Mouse (Mus musculus): ENCODE data around the gene Gm45799. TPM values are rescaled to one million over a fixed set of nuclear protein-coding genes. Genes with fewer than 3 reads are reported as not detected.

The Gm45799 gene
- polyA plus RNA-seq (2016; fragmentation: Nextera tagmentation; extraction: Ambion mirVana): 33.0 and 37.9 TPM in 2 replicates

GRCm38 (mm10) chr7:105640233-105640893 is at the start of gene Gm45799, which contains the start of gene Arfip2:
Gene Gm45799, plus strand, starts transcription at chr7:105640552.
Gene Arfip2, minus strand, starts transcription at chr7:105640416.
- WGBS: under 1% methylated on average over 45 of the region's 45 CpGs
- Histone ChIP-seq H3K4me3 (peak within 1 kb of the TSS; percentile 74), H3K4me1 (peaks cover 28% of the 10 kb centered on the region), H3K27ac (peak within 1 kb of the TSS; percentile 87), H3K9me3 (no peaks in the 10 kb centered on the region), H3K27me3 (ENCODE audit: insufficient read depth, poor library complexity, severe bottlenecking) (no peaks in the 10 kb centered on the region; the same call in 1 of the 2 replicates), H3K36me3 (peaks cover 45% of the 10 kb centered on the region)
- peak; percentile 99 for DNase-seq (ENCODE audit: low spot score)

- 40% methylated on average over 9 of the region's 9 CpGs for whole genome bisulfite sequencing
- Histone ChIP-seq H3K27me3 (ENCODE audit: insufficient read depth, poor library complexity, severe bottlenecking) (no peaks in the 10 kb centered on the region), H3K36me3 (no peaks in the 10 kb centered on the region), H3K4me1 (no peaks in the 10 kb centered on the region), H3K9me3 (peaks cover 3% of the 10 kb centered on the region; the same call in 1 of the 2 replicates), H3K27ac (peak overlapping the region; percentile 59; the same call in 1 of the 2 replicates), H3K4me3 (no peak overlapping the region)
- peak; percentile 88 for DNase-seq (ENCODE audit: low spot score)
Observed at GRCm38 (mm10) chr7:105602860-105603623, 37.3 kb upstream of the Gm45799 start.

- H3K36me3 ChIP-seq: peaks cover 37% of the 10 kb centered on the region
- no peak overlapping the region for H3K4me3 ChIP-seq
- DNase-seq (ENCODE audit: low spot score): no peak
- WGBS: 82% methylated on average over 3 of the region's 3 CpGs
- no peaks in the 10 kb centered on the region for H3K4me1 ChIP-seq
- peaks cover 3% of the 10 kb centered on the region; the same call in 1 of the 2 replicates for H3K9me3 ChIP-seq
- H3K27ac ChIP-seq: no peak overlapping the region
- no peaks in the 10 kb centered on the region for H3K27me3 ChIP-seq (ENCODE audit: insufficient read depth, poor library complexity, severe bottlenecking)
Observed at GRCm38 (mm10) chr7:105608467-105608866, 31.9 kb upstream of the Gm45799 start.

GRCm38 (mm10) chr7:105611767-105612166 is 28.6 kb upstream of the Gm45799 start:
- H3K36me3 ChIP-seq: peaks cover 68% of the 10 kb centered on the region

GRCm38 (mm10) chr7:105614400-105614799 is 26.0 kb upstream of the Gm45799 start:
- 90% methylated on average over 1 of the region's 1 CpGs for WGBS
- Histone ChIP-seq H3K4me1 (peaks cover 30% of the 10 kb centered on the region), H3K4me3 (no peak overlapping the region), H3K36me3 (peaks cover 95% of the 10 kb centered on the region), H3K27me3 (ENCODE audit: insufficient read depth, poor library complexity, severe bottlenecking) (no peaks in the 10 kb centered on the region), H3K9me3 (no peaks in the 10 kb centered on the region), H3K27ac (no peak overlapping the region)
- no peak for DNase-seq (ENCODE audit: low spot score)

More at GRCm38 (mm10) chr7:105611767-105612166, 28.6 kb upstream of the Gm45799 start:
- no peak for DNase-seq (ENCODE audit: low spot score)
- Histone ChIP-seq H3K9me3 (no peaks in the 10 kb centered on the region), H3K27me3 (ENCODE audit: insufficient read depth, poor library complexity, severe bottlenecking) (no peaks in the 10 kb centered on the region), H3K4me1 (peaks cover 9% of the 10 kb centered on the region; the same call in 1 of the 2 replicates), H3K27ac (no peak overlapping the region), H3K4me3 (no peak overlapping the region)
- WGBS: 79% methylated on average over 1 of the region's 1 CpGs

GRCm38 (mm10) chr7:105615720-105616119 is 24.6 kb upstream of the Gm45799 start:
- Histone ChIP-seq H3K4me1 (peaks cover 30% of the 10 kb centered on the region), H3K36me3 (peaks cover 98% of the 10 kb centered on the region), H3K9me3 (no peaks in the 10 kb centered on the region), H3K27me3 (ENCODE audit: insufficient read depth, poor library complexity, severe bottlenecking) (no peaks in the 10 kb centered on the region), H3K27ac (no peak overlapping the region), H3K4me3 (no peak overlapping the region)
- WGBS: 31% methylated on average over 1 of the region's 1 CpGs
- no peak for DNase-seq (ENCODE audit: low spot score)

GRCm38 (mm10) chr7:105616561-105616960 is 23.8 kb upstream of the Gm45799 start:
- no peak overlapping the region for H3K27ac ChIP-seq
- H3K36me3 ChIP-seq: peaks cover 96% of the 10 kb centered on the region

GRCm38 (mm10) chr7:105617810-105618209 is 22.5 kb upstream of the Gm45799 start:
- Histone ChIP-seq H3K4me1 (peaks cover 30% of the 10 kb centered on the region), H3K27me3 (ENCODE audit: insufficient read depth, poor library complexity, severe bottlenecking) (no peaks in the 10 kb centered on the region), H3K9me3 (no peaks in the 10 kb centered on the region), H3K27ac (no peak overlapping the region), H3K36me3 (peaks cover 93% of the 10 kb centered on the region), H3K4me3 (no peak overlapping the region)
- DNase-seq (ENCODE audit: low spot score): no peak
- WGBS: 96% methylated on average over 22 of the region's 22 CpGs

More at GRCm38 (mm10) chr7:105616561-105616960, 23.8 kb upstream of the Gm45799 start:
- Histone ChIP-seq H3K9me3 (no peaks in the 10 kb centered on the region), H3K27me3 (ENCODE audit: insufficient read depth, poor library complexity, severe bottlenecking) (no peaks in the 10 kb centered on the region), H3K4me1 (peaks cover 30% of the 10 kb centered on the region), H3K4me3 (no peak overlapping the region)
- WGBS: 72% methylated on average over 6 of the region's 6 CpGs
- no peak for DNase-seq (ENCODE audit: low spot score)

GRCm38 (mm10) chr7:105619701-105620100 is 20.7 kb upstream of the Gm45799 start:
- peaks cover 30% of the 10 kb centered on the region for H3K4me1 ChIP-seq
- no peaks in the 10 kb centered on the region for H3K27me3 ChIP-seq (ENCODE audit: insufficient read depth, poor library complexity, severe bottlenecking)
- no peaks in the 10 kb centered on the region for H3K9me3 ChIP-seq
- H3K36me3 ChIP-seq: peaks cover 93% of the 10 kb centered on the region
- no peak overlapping the region for H3K27ac ChIP-seq
- 82% methylated on average over 3 of the region's 3 CpGs for WGBS
- DNase-seq (ENCODE audit: low spot score): no peak
- H3K4me3 ChIP-seq: no peak overlapping the region

GRCm38 (mm10) chr7:105621053-105621452 is 19.3 kb upstream of the Gm45799 start:
- 67% methylated on average over 4 of the region's 4 CpGs for WGBS
- Histone ChIP-seq H3K27ac (no peak overlapping the region), H3K9me3 (no peaks in the 10 kb centered on the region), H3K36me3 (peaks cover 81% of the 10 kb centered on the region), H3K27me3 (ENCODE audit: insufficient read depth, poor library complexity, severe bottlenecking) (no peaks in the 10 kb centered on the region), H3K4me1 (peaks cover 32% of the 10 kb centered on the region), H3K4me3 (no peak overlapping the region)
- no peak for DNase-seq (ENCODE audit: low spot score)

GRCm38 (mm10) chr7:105621646-105622292 is 18.6 kb upstream of the Gm45799 start:
- 74% methylated on average over 8 of the region's 8 CpGs for WGBS
- DNase-seq (ENCODE audit: low spot score): no peak
- no peaks in the 10 kb centered on the region for H3K9me3 ChIP-seq
- H3K27me3 ChIP-seq (ENCODE audit: insufficient read depth, poor library complexity, severe bottlenecking): no peaks in the 10 kb centered on the region
- no peak overlapping the region for H3K4me3 ChIP-seq
- H3K4me1 ChIP-seq: peaks cover 28% of the 10 kb centered on the region
- H3K27ac ChIP-seq: no peak overlapping the region
- peaks cover 74% of the 10 kb centered on the region for H3K36me3 ChIP-seq

GRCm38 (mm10) chr7:105625397-105625796 is 15.0 kb upstream of the Gm45799 start:
- DNase-seq (ENCODE audit: low spot score): no peak
- 72% methylated on average over 6 of the region's 6 CpGs for whole genome bisulfite sequencing
- Histone ChIP-seq H3K36me3 (peaks cover 38% of the 10 kb centered on the region), H3K27me3 (ENCODE audit: insufficient read depth, poor library complexity, severe bottlenecking) (no peaks in the 10 kb centered on the region), H3K27ac (no peak overlapping the region), H3K4me3 (no peak overlapping the region), H3K4me1 (peaks cover 31% of the 10 kb centered on the region), H3K9me3 (no peaks in the 10 kb centered on the region)
